Mouse (Mus musculus): ENCODE results near the gene Celf5.

DNA sequence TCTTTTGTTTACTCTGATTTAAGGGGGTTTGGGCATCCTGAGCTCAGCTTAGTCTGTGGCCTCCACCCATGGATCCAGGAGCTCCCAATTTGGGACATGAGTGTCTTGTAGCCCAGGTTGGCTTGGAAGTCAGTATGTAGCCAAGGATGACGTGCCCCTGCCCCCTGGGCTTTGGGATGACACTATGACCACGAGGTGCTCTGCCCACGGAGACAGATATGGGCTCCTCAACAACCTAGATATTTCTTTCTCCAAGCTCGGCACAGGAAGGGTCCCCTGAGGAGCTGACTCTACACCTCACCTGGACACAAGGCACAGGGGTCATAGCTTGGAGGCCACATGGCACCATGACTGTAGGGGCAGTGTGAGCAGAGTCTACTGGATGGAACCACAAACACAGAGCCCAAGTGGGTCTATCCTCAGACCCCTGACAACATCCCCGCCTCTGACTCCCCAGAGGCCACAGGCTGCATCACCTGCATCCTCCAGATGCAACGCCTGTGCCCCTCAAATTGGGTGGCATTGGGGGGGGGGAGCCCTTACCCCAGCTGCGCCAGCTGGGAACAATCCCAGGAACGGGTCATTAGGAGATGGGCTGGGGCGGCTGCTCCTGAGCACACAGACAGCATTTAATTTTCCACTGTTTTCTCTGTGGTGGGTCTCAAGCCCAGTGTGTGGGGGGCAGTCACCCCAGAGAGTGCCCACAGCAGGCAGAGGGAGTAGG lies 31.7 kb downstream of the Celf5 start:
- no peak for TF ChIP-seq CTCF (conservative IDR thresholded peaks at IDR 0.05; ENCODE audit: insufficient read depth, insufficient read length, low read depth, low read length)
- no peak for TF ChIP-seq POLR2A (IDR thresholded peaks at IDR 0.05; ENCODE audit: low read depth, low read length)
